Mouse (Mus musculus): ENCODE results near the gene Gm32742.

The Gm32742 gene

GRCm38 (mm10) chr9:51165312-51166180 lies at the start of gene Gm32742:
Gene Gm32742 (minus strand): TSS chr9:51165517.
- DNase-seq (ENCODE audit: extremely low read depth, low read depth) = no peak

DNA sequence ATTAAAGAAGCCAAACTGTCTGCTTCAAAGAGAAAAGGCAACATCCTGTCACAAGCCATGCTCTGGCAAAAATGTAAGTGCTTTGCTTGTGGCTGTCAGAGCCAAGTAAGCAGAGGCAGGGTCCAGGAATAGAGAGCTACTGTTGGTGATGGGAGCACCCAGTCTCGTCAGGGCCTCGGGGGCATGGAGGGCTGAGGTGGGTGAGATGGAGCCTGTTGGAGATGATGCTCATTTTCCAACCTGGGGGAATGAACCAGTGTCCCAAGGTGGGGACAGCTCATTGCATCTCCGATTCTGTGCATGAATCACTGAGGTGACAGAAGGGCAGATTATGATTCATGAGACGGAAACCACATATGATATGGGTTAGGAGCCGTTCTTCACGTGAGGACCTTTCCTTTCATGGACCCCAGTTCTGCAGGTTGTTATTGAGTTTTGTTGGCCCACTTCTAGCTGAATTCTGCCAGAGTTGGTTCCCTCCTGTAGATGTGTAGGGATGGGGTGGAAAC lies 48.5 kb upstream of the Gm32742 start:
- no peak for DNase-seq (ENCODE audit: extremely low read depth, low read depth)

DNA sequence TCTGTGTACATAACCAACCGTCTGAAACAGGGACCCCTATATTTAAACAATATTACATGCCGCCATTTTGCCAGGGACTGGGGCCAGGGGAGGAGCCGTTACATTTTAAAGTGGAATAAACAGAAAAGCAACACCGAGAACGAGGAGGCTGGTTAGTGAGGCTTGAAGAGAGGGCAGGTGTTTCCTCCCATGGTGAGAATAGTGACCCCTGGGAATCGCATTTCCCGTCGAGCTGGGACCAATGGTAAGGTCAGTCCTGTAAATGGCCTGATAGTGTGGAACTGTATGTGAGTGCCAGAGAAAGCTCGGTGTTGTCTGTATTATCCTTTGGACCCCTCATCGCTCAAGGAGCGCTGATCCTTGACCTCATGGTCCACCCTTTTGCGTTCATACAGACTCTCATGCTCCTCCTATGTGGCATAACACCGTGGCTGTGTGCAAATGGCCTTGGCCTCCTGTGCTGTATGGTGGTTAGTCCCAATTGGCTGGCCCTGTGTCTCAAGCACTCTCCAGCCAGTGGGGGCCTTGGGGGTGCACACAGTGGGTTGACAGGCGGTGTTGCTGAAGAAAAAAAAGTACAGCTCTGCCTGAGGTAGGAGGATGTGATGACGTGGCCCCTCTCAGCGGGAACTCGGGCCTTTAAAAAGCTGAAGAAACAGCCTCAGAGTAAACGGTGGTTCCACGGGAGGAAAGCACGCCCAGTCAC lies 47.9 kb upstream of the Gm32742 start, which contains the start of gene Pou2af1:
Gene Pou2af1 (plus strand): TSS at position 686 of the 706 bp plus-strand sequence.
- DNase-seq (ENCODE audit: extremely low read depth, low read depth) = no peak

- DNase-seq (ENCODE audit: extremely low read depth, low read depth) = no peak
These were observed 45.9 kb upstream of the Gm32742 start for GRCm38 (mm10) chr9:51211191-51211590.

DNA sequence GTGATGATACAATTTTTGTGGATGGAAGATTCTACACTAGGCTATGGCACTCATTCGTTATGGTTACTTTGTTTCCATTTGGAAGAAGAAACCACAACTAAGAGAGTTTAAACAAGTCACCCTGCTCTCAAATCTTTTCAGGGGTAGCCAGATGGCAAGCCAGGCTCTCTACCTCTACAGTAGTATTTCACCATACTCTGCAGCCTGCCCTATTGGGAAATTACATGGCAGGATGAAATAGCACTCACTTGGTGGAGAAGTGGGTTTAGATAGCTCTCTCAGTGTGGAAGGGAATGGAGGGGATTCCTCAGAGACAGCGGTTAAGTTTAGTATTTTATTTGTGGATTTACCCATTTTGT lies 43.6 kb upstream of the Gm32742 start:
- DNase-seq (ENCODE audit: extremely low read depth, low read depth) = no peak

DNA sequence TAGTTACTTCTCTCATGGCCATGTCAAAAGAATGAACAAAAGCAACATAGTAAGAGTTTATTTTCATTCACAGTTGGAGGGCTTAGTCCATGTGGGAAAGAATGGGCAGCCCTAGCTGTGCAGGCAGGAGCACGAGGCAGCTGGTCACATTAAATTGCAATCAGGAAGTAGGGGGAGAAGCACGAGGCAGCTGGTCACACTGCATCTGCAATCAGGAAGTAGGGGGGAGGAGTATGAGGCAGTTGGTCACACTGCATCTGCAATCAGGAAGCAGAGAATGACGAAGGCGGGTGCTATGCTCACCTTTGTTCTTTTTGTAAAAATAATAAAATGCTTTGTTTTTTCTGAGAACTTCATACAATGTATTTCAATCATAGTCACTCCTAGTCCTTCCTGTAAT lies 29.5 kb upstream of the Gm32742 start:
- DNase-seq (ENCODE audit: extremely low read depth, low read depth) = peak; percentile 55

GRCm38 (mm10) chr9:51190655-51191054 lies 25.3 kb upstream of the Gm32742 start:
- DNase-seq (ENCODE audit: extremely low read depth, low read depth) = no peak

DNA sequence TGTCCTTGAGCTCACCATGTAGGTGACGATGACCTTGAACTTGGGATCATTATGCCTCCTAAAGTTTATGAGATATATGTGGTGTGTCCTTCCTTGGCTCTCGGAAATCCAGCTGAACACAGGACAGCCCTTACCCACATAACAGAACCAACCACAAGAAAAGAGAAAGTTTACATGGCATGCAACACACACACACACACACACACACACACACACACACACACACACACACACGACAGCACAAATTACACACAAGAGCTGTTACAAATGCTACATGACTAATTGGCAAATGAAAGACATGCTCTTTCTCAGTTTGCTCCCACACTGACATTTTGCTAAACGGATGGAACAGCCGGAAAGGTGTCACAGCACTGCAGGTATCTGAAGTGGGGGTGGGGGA lies 20.6 kb upstream of the Gm32742 start:
- no peak for DNase-seq (ENCODE audit: extremely low read depth, low read depth)

- DNase-seq (ENCODE audit: extremely low read depth, low read depth) = no peak
These were observed 20.1 kb upstream of the Gm32742 start for GRCm38 (mm10) chr9:51185386-51185785.

- no peak for DNase-seq (ENCODE audit: extremely low read depth, low read depth)
These were observed 17.7 kb upstream of the Gm32742 start for GRCm38 (mm10) chr9:51182716-51183710.

DNA sequence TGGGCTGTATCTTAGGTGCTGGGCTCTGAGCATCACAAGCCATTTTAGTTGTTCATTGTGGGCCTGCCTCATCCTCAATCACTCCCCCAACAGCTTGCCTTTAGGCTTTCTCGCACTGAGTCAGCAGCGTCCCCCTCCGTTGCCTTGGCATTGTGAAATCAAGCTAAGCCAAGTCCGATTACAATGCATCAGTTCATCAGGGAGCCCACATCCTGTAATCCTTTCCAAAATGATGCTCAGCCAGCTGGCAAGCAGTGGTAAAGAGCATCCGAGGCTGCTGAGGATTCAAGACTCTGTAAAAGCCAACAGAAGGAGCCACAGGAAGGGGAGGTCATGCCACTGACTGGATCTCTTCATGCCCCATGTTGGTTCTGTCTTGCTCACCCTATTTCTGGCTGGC lies 15.3 kb upstream of the Gm32742 start:
- DNase-seq (ENCODE audit: extremely low read depth, low read depth) = no peak

GRCm38 (mm10) chr9:51178297-51178696 lies 13.0 kb upstream of the Gm32742 start:
- DNase-seq (ENCODE audit: extremely low read depth, low read depth) = no peak

DNA sequence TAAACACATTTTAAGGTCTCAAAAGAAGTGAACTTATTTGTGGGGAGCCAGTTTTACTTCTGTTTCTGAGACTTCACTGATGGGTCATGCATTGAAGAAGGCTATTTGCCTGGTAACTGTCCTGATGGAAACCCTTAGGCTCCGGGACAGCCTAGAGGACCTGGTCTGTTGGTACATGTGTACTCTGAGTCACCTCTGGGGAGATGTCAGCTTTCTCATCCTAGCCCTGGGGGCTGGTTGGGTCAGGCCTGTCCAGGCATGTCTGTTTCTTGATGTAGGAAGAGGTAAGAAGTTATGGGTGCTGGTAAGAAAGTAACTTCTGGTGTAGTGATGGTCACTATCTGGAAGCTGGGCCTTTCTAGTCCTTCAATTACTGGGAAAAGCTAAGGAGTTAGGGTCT lies 10.4 kb upstream of the Gm32742 start:
- DNase-seq (ENCODE audit: extremely low read depth, low read depth) = no peak

GRCm38 (mm10) chr9:51174890-51175464 lies 9.7 kb upstream of the Gm32742 start:
- DNase-seq (ENCODE audit: extremely low read depth, low read depth) = no peak

- DNase-seq (ENCODE audit: extremely low read depth, low read depth) = no peak
These were observed 5.0 kb upstream of the Gm32742 start for GRCm38 (mm10) chr9:51170298-51170697.

- no peak for DNase-seq (ENCODE audit: extremely low read depth, low read depth)
These were observed 3.8 kb upstream of the Gm32742 start for GRCm38 (mm10) chr9:51169133-51169532.

GRCm38 (mm10) chr9:51168698-51169097 lies 3.4 kb upstream of the Gm32742 start:
- no peak for DNase-seq (ENCODE audit: extremely low read depth, low read depth)

- DNase-seq (ENCODE audit: extremely low read depth, low read depth) = no peak
These were observed 2.6 kb upstream of the Gm32742 start for GRCm38 (mm10) chr9:51167954-51168353.

DNA sequence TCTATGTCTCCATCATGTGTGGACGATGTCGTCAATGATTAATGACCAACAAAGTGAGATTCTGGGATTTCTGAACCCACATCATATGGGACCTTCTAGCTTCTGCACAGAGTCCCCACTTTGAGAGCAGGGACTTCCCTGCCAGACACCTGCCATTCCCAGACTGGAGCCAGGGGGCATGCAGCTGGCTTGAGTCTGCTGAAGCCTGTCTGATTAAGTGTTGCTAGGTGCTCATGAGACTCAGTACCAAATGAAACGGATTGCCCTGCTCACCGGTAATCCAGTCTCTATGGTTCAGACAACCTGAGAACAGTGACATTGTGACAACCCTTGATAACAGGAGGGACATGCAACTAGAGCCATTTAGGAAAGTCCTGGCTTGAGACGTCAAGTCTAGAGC lies 1.3 kb downstream of the Gm32742 start:
- DNase-seq (ENCODE audit: extremely low read depth, low read depth) = no peak

- peak; percentile 28 for DNase-seq (ENCODE audit: extremely low read depth, low read depth)
These were observed 3.4 kb downstream of the Gm32742 start for GRCm38 (mm10) chr9:51161771-51162388.
